Mouse (Mus musculus): ENCODE measurements around the gene Lyve1. TPM values are rescaled to one million over a fixed set of nuclear protein-coding genes. Genes with fewer than 3 reads are reported as not detected.
A peak's percentile ranks its signal among the peaks of the same experiment; 100 is the strongest.

Lyve1 gene
- polyA plus RNA-seq, 1 experiment: not detected

- no peak overlapping the region for H3ac ChIP-seq (ENCODE audit: control insufficient read depth, insufficient read length, low read depth)
- no peak overlapping the region for H3K4me3 ChIP-seq (ENCODE audit: insufficient read depth, poor library complexity, severe bottlenecking)
- no peaks in the 10 kb centered on the region for H3K79me2 ChIP-seq (ENCODE audit: control insufficient read depth, insufficient read depth)
- no peak for TF ChIP-seq FOSL1 (IDR thresholded peaks at IDR 0.05; ENCODE audit: insufficient read depth, low read length, poor library complexity, severe bottlenecking)
- TF ChIP-seq MAX (IDR thresholded peaks at IDR 0.05): no peak
- TF ChIP-seq CEBPB (IDR thresholded peaks at IDR 0.05; ENCODE audit: low read depth): no peak
- no peak for TF ChIP-seq MYOD1 (IDR thresholded peaks at IDR 0.05; ENCODE audit: control insufficient read depth, insufficient read length, low read depth)
- no peak for TF ChIP-seq USF1 (IDR thresholded peaks at IDR 0.05; ENCODE audit: low read depth)
- TF ChIP-seq MYOG (IDR thresholded peaks at IDR 0.05; ENCODE audit: control insufficient read depth, extremely low read depth, insufficient read length): no peak
- TF ChIP-seq CTCF (IDR thresholded peaks at IDR 0.05; ENCODE audit: control insufficient read depth, insufficient read depth, insufficient read length): no peak
- H3K79me3 ChIP-seq (ENCODE audit: low read depth): no peaks in the 10 kb centered on the region
- no peaks in the 10 kb centered on the region for H3K27me3 ChIP-seq (ENCODE audit: control insufficient read depth, insufficient read depth, insufficient read length)
- peaks cover 8% of the 10 kb centered on the region for H3K36me3 ChIP-seq (ENCODE audit: control insufficient read depth, insufficient read depth)
Observed at GRCm38 (mm10) chr7:110822055-110822454, 41.0 kb downstream of the Lyve1 start.

- H3K79me3 ChIP-seq (ENCODE audit: low read depth): no peaks in the 10 kb centered on the region
- peaks cover 8% of the 10 kb centered on the region for H3K36me3 ChIP-seq (ENCODE audit: control insufficient read depth, insufficient read depth)
- H3K27me3 ChIP-seq (ENCODE audit: control insufficient read depth, insufficient read depth, insufficient read length): no peaks in the 10 kb centered on the region
- TF ChIP-seq MAX (IDR thresholded peaks at IDR 0.05) (no peak), CTCF (IDR thresholded peaks at IDR 0.05; ENCODE audit: control insufficient read depth, insufficient read depth, insufficient read length) (no peak), MYOD1 (IDR thresholded peaks at IDR 0.05; ENCODE audit: control insufficient read depth, insufficient read length, low read depth) (no peak), CEBPB (IDR thresholded peaks at IDR 0.05; ENCODE audit: low read depth) (no peak), USF1 (IDR thresholded peaks at IDR 0.05; ENCODE audit: low read depth) (no peak), FOSL1 (IDR thresholded peaks at IDR 0.05; ENCODE audit: insufficient read depth, low read length, poor library complexity, severe bottlenecking) (no peak), MYOG (IDR thresholded peaks at IDR 0.05; ENCODE audit: control insufficient read depth, extremely low read depth, insufficient read length) (no peak)
- no peak overlapping the region for H3K4me3 ChIP-seq (ENCODE audit: insufficient read depth, poor library complexity, severe bottlenecking)
- no peak overlapping the region for H3ac ChIP-seq (ENCODE audit: control insufficient read depth, insufficient read length, low read depth)
- H3K79me2 ChIP-seq (ENCODE audit: control insufficient read depth, insufficient read depth): no peaks in the 10 kb centered on the region
Observed at GRCm38 (mm10) chr7:110821653-110822052, 41.4 kb downstream of the Lyve1 start.

- H3K4me3 ChIP-seq (ENCODE audit: insufficient read depth, poor library complexity, severe bottlenecking): no peak overlapping the region
- TF ChIP-seq MYOG (IDR thresholded peaks at IDR 0.05; ENCODE audit: control insufficient read depth, extremely low read depth, insufficient read length) (no peak), CEBPB (IDR thresholded peaks at IDR 0.05; ENCODE audit: low read depth) (no peak)
- H3ac ChIP-seq (ENCODE audit: control insufficient read depth, insufficient read length, low read depth): no peak overlapping the region
- H3K27me3 ChIP-seq (ENCODE audit: control insufficient read depth, insufficient read depth, insufficient read length): no peaks in the 10 kb centered on the region
- H3K79me2 ChIP-seq (ENCODE audit: control insufficient read depth, insufficient read depth): no peaks in the 10 kb centered on the region
- H3K79me3 ChIP-seq (ENCODE audit: low read depth): no peaks in the 10 kb centered on the region
- H3K36me3 ChIP-seq (ENCODE audit: control insufficient read depth, insufficient read depth): peaks cover 5% of the 10 kb centered on the region
Observed at GRCm38 (mm10) chr7:110821068-110821467, 42.0 kb downstream of the Lyve1 start.

- TF ChIP-seq MYOD1 (IDR thresholded peaks at IDR 0.05; ENCODE audit: control insufficient read depth, insufficient read length, low read depth) (no peak), FOSL1 (IDR thresholded peaks at IDR 0.05; ENCODE audit: insufficient read depth, low read length, poor library complexity, severe bottlenecking) (no peak), CEBPB (IDR thresholded peaks at IDR 0.05; ENCODE audit: low read depth) (no peak), MAX (IDR thresholded peaks at IDR 0.05) (no peak), MYOG (IDR thresholded peaks at IDR 0.05; ENCODE audit: control insufficient read depth, extremely low read depth, insufficient read length) (no peak), CTCF (IDR thresholded peaks at IDR 0.05; ENCODE audit: control insufficient read depth, insufficient read depth, insufficient read length) (no peak), USF1 (IDR thresholded peaks at IDR 0.05; ENCODE audit: low read depth) (no peak)
- Histone ChIP-seq H3K36me3 (ENCODE audit: control insufficient read depth, insufficient read depth) (no peaks in the 10 kb centered on the region), H3K79me2 (ENCODE audit: control insufficient read depth, insufficient read depth) (no peaks in the 10 kb centered on the region), H3K27me3 (ENCODE audit: control insufficient read depth, insufficient read depth, insufficient read length) (no peaks in the 10 kb centered on the region), H3ac (ENCODE audit: control insufficient read depth, insufficient read length, low read depth) (no peak overlapping the region), H3K79me3 (ENCODE audit: low read depth) (no peaks in the 10 kb centered on the region), H3K4me3 (ENCODE audit: insufficient read depth, poor library complexity, severe bottlenecking) (no peak overlapping the region)
Observed at GRCm38 (mm10) chr7:110818787-110819350, 44.2 kb downstream of the Lyve1 start.

GRCm38 (mm10) chr7:110818206-110818605, 44.8 kb downstream of the Lyve1 start:
- Histone ChIP-seq H3K4me3 (ENCODE audit: insufficient read depth, poor library complexity, severe bottlenecking) (no peak overlapping the region), H3K36me3 (ENCODE audit: control insufficient read depth, insufficient read depth) (peaks cover 1% of the 10 kb centered on the region), H3K79me3 (ENCODE audit: low read depth) (no peaks in the 10 kb centered on the region), H3K27me3 (ENCODE audit: control insufficient read depth, insufficient read depth, insufficient read length) (no peaks in the 10 kb centered on the region), H3ac (ENCODE audit: control insufficient read depth, insufficient read length, low read depth) (no peak overlapping the region), H3K79me2 (ENCODE audit: control insufficient read depth, insufficient read depth) (no peaks in the 10 kb centered on the region)
- TF ChIP-seq MYOG (IDR thresholded peaks at IDR 0.05; ENCODE audit: control insufficient read depth, extremely low read depth, insufficient read length): no peak
- TF ChIP-seq MAX (IDR thresholded peaks at IDR 0.05): no peak
- TF ChIP-seq FOSL1 (IDR thresholded peaks at IDR 0.05; ENCODE audit: insufficient read depth, low read length, poor library complexity, severe bottlenecking): no peak
- TF ChIP-seq USF1 (IDR thresholded peaks at IDR 0.05; ENCODE audit: low read depth): no peak
- TF ChIP-seq CEBPB (IDR thresholded peaks at IDR 0.05; ENCODE audit: low read depth): no peak
- TF ChIP-seq CTCF (IDR thresholded peaks at IDR 0.05; ENCODE audit: control insufficient read depth, insufficient read depth, insufficient read length): no peak
- TF ChIP-seq MYOD1 (IDR thresholded peaks at IDR 0.05; ENCODE audit: control insufficient read depth, insufficient read length, low read depth): no peak

GRCm38 (mm10) chr7:110816037-110816436, 47.0 kb downstream of the Lyve1 start:
- Histone ChIP-seq H3ac (ENCODE audit: control insufficient read depth, insufficient read length, low read depth) (no peak overlapping the region), H3K36me3 (ENCODE audit: control insufficient read depth, insufficient read depth) (peaks cover 18% of the 10 kb centered on the region), H3K79me3 (ENCODE audit: low read depth) (no peaks in the 10 kb centered on the region), H3K4me3 (ENCODE audit: insufficient read depth, poor library complexity, severe bottlenecking) (no peak overlapping the region), H3K79me2 (ENCODE audit: control insufficient read depth, insufficient read depth) (no peaks in the 10 kb centered on the region), H3K27me3 (ENCODE audit: control insufficient read depth, insufficient read depth, insufficient read length) (no peaks in the 10 kb centered on the region)
- no peak for TF ChIP-seq MYOG (IDR thresholded peaks at IDR 0.05; ENCODE audit: control insufficient read depth, extremely low read depth, insufficient read length)
- peak; percentile 54 for TF ChIP-seq CTCF (IDR thresholded peaks at IDR 0.05; ENCODE audit: control insufficient read depth, insufficient read depth, insufficient read length)
